Mouse (Mus musculus): Measurements from ENCODE around the gene 1700016K19Rik.

DNA sequence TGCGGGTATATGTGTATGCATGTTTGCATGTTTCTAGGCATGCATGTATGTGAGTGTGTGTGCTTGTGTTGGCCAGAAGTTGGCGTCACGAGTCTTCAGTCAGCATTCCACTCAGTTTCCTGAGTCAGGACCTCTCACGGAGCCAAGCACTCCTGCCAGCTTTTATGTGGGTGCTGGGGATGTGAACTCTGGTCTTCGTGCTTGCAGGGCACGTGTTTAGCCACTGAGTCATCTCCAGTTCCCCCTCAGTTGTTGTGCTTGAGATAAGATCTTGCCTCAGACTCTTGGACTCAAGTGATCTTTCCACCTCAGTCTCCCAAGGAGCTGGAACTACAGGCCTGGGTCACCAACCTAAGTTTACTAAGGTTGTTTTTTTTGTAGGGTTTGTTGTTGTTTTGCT lies 9.4 kb downstream of the 1700016K19Rik start:
- no peak for TF ChIP-seq CTCF (conservative IDR thresholded peaks at IDR 0.05; ENCODE audit: low read length)
- no peak for TF ChIP-seq POU5F1 (IDR thresholded peaks at IDR 0.05; ENCODE audit: borderline replicate concordance, low read length)
- no peak for TF ChIP-seq NANOG (IDR thresholded peaks at IDR 0.05; ENCODE audit: borderline replicate concordance, low read length)

All from E14TG2a.4 (cell line).